ENCODE assay signal across 29 mouse cellular contexts in genomic region chr19:46120872-46121271, GRCm38 (mm10). TPM values are rescaled to one million over a fixed set of nuclear protein-coding genes. Genes with fewer than 3 reads are reported as not detected.
"Had no signal": no experiment of that assay in that cellular context is flagged by ENCODE, and none has a peak within 500 bp of the region (broad histone marks: within the 10 kb centered on the region; RNA-seq: fewer than 3 reads in every experiment).

No protein-coding gene starts in this region.

- ATAC-seq: hindbrain, embryonic 16.5 days; inflammation-experienced regulatory T-cells, adult 6 months; intestine, embryonic 15.5 days; intestine, postnatal 0 days had no signal

- H3K9ac ChIP-seq: heart, embryonic 12.5 days; hindbrain, embryonic 12.5 days; hindbrain, embryonic 14.5 days; intestine, embryonic 15.5 days; limb, embryonic 12.5 days had no signal

- DNase-seq: gastrocnemius, adult 2 months; gastrocnemius, postnatal 10 days; gastrocnemius, postnatal 25 days; heart, adult 2 months; heart, postnatal 10 days; heart, postnatal 4 days; kidney, adult 18-20 months; kidney, adult 8-10 months; kidney, postnatal 10 days; kidney, postnatal 25 days; kidney, postnatal 4 days had no signal

- H3K27me3 ChIP-seq: heart, embryonic 12.5 days; hindbrain, embryonic 12.5 days; intestine, embryonic 15.5 days had no signal

- H3K4me2 ChIP-seq: heart, embryonic 12.5 days; hindbrain, embryonic 12.5 days; hindbrain, embryonic 14.5 days; intestine, embryonic 15.5 days; limb, embryonic 12.5 days had no signal

- H3K4me1 ChIP-seq: heart, embryonic 12.5 days; hindbrain, embryonic 10.5 days; hindbrain, embryonic 12.5 days; intestine, embryonic 15.5 days; limb, embryonic 10.5 days; limb, embryonic 12.5 days had no signal

- H3K4me3 ChIP-seq: gastrocnemius, adult 2 months; heart, adult 2 months; heart, embryonic 12.5 days; hindbrain, embryonic 10.5 days; hindbrain, embryonic 12.5 days; intestine, embryonic 15.5 days; layer of hippocampus, adult 2 months; left cerebral cortex, adult 2 months; limb, embryonic 10.5 days; limb, embryonic 12.5 days had no signal

- H3K9me3 ChIP-seq: heart, embryonic 12.5 days; hindbrain, embryonic 10.5 days; hindbrain, embryonic 12.5 days; intestine, embryonic 15.5 days; limb, embryonic 10.5 days; limb, embryonic 12.5 days had no signal

- H3K27ac ChIP-seq: gastrocnemius, adult 2 months; heart, adult 2 months; hindbrain, embryonic 10.5 days; hindbrain, embryonic 12.5 days; hindbrain, embryonic 14.5 days; intestine, embryonic 15.5 days; layer of hippocampus, adult 2 months; left cerebral cortex, adult 2 months; limb, embryonic 10.5 days; limb, embryonic 12.5 days had no signal

- H3K36me3 ChIP-seq: heart, embryonic 12.5 days; hindbrain, embryonic 10.5 days; hindbrain, embryonic 12.5 days; intestine, embryonic 15.5 days; limb, embryonic 10.5 days; limb, embryonic 12.5 days had no signal

RNA-seq across cellular contexts. Expression of gene Elovl3, which starts 10.8 kb away (rescaled TPM):
- polyA plus RNA-seq: frontal cortex, adult 2 months; heart, embryonic 12.5 days; heart, embryonic 14.5 days; heart, embryonic 16.5 days; hindbrain, embryonic 10.5 days; hindbrain, embryonic 12.5 days; hindbrain, embryonic 14.5 days; hindbrain, embryonic 16.5 days; inflammation-experienced regulatory T-cells, adult 6 months; intestine, embryonic 15.5 days; intestine, postnatal 0 days; kidney, embryonic 14.5 days; kidney, embryonic 16.5 days had no signal

RNA-seq across cellular contexts. Expression of gene Pitx3, which starts 27.3 kb away (rescaled TPM):
- polyA plus RNA-seq: hindbrain, embryonic 10.5 days; hindbrain, embryonic 14.5 days; inflammation-experienced regulatory T-cells, adult 6 months; intestine, embryonic 15.5 days; intestine, postnatal 0 days; kidney, embryonic 14.5 days; liver, adult 2 months had no signal
